Mouse (Mus musculus) forebrain, embryonic 15.5 days (tissue): Measurements from ENCODE around the gene Asphd2. TPM values are rescaled to one million over a fixed set of nuclear protein-coding genes. Genes with fewer than 3 reads are reported as not detected.
A peak's percentile ranks its signal among the peaks of the same experiment; 100 is the strongest.

Experiments used
- ATAC-seq: fragments of 200-750 bp; cut with Nextera tagmentation; replicated peaks from 2 replicates; pipeline ENCODE4 v1.8.0; 2017; ENCODE audit warnings: mild to moderate bottlenecking, moderate TSS enrichment, moderate library complexity
- H3K27ac ChIP-seq: fragments of 300-500 bp; sonication (generic); replicated peaks from 2 replicates; pipeline ENCODE4 v1.5.1; 2015; ENCODE audit warnings: mild to moderate bottlenecking, inconsistent platforms
- H3K27me3 ChIP-seq: fragments of 300-500 bp; sonication (generic); 2 replicates; pipeline ENCODE4 v1.6.1; 2015; ENCODE audit warnings: inconsistent platforms
- H3K36me3 ChIP-seq: fragments of 300-500 bp; sonication (generic); 2 replicates; pipeline ENCODE4 v1.6.1; 2015; ENCODE audit warnings: mild to moderate bottlenecking, inconsistent platforms
- H3K4me1 ChIP-seq: fragments of 300-500 bp; sonication (generic); 2 replicates; pipeline ENCODE4 v1.6.1; 2015; ENCODE audit warnings: inconsistent platforms
- H3K4me2 ChIP-seq: fragments of 300-500 bp; sonication (generic); replicated peaks from 2 replicates; pipeline ENCODE4 v1.6.1; 2015; ENCODE audit warnings: mild to moderate bottlenecking, inconsistent platforms
- H3K4me3 ChIP-seq: fragments of 300-500 bp; sonication (generic); 2 replicates; pipeline ENCODE4 v1.5.1; 2015; ENCODE audit warnings: mild to moderate bottlenecking, inconsistent platforms
- H3K9ac ChIP-seq: fragments of 300-500 bp; sonication (generic); replicated peaks from 2 replicates; pipeline ENCODE4 v1.6.1; 2015; ENCODE audit warnings: mild to moderate bottlenecking, inconsistent platforms
- H3K9me3 ChIP-seq: fragments of 300-500 bp; sonication (generic); 2 replicates; pipeline ENCODE4 v1.6.1; 2016; ENCODE audit warnings: inconsistent platforms
- whole genome bisulfite sequencing: fragments of 180-500 bp; shearing (Covaris S2); methylation state at CpG from one replicate; pipeline ENCODE4 v1.1.7; 2015; ENCODE audit warnings: mixed read lengths; 5-methylcytosine and 5-hydroxymethylcytosine counted together
- polyA plus RNA-seq: library from polyadenylated mRNA; unstranded; fragments of >200 nt; fragmentation: Nextera tagmentation; extraction: Ambion mirVana; gene quantifications from 2 replicates; pipeline ENCODE4 v1.2.1, GENCODE M21; 2015

The Asphd2 gene
- polyA plus RNA-seq, 1 experiment from 2014 or later, result 81.7 TPM

- ATAC-seq, result peak; percentile 81
- peak overlapping the region; percentile 31 for H3K4me2 ChIP-seq
- H3K4me3 ChIP-seq, result no peak overlapping the region
- peaks cover 29% of the 10 kb centered on the region for H3K4me1 ChIP-seq
- peak overlapping the region; percentile 34 for H3K9ac ChIP-seq
- H3K9me3 ChIP-seq, result no peaks in the 10 kb centered on the region
- no peaks in the 10 kb centered on the region for H3K27me3 ChIP-seq
- H3K36me3 ChIP-seq, result no peaks in the 10 kb centered on the region
- H3K27ac ChIP-seq, result peak overlapping the region; percentile 81
- WGBS, result 12% methylated on average over 19 of the region's 19 CpGs
Measured at GRCm38 (mm10) chr5:112411514-112412335, 17.1 kb upstream of the Asphd2 start.

GRCm38 (mm10) chr5:112411072-112411471 is 16.4 kb upstream of the Asphd2 start:
- Histone ChIP-seq H3K27ac (peak overlapping the region; percentile 81), H3K4me1 (peaks cover 29% of the 10 kb centered on the region), H3K9me3 (no peaks in the 10 kb centered on the region), H3K4me2 (peak overlapping the region; percentile 31), H3K9ac (peak overlapping the region; percentile 34), H3K36me3 (no peaks in the 10 kb centered on the region), H3K4me3 (no peak overlapping the region), H3K27me3 (no peaks in the 10 kb centered on the region)
- WGBS, result 18% methylated on average over 11 of the region's 11 CpGs
- 0 out of 2 replicates have a peak, but pooled peaks have one; percentile 5 for ATAC-seq

DNA sequence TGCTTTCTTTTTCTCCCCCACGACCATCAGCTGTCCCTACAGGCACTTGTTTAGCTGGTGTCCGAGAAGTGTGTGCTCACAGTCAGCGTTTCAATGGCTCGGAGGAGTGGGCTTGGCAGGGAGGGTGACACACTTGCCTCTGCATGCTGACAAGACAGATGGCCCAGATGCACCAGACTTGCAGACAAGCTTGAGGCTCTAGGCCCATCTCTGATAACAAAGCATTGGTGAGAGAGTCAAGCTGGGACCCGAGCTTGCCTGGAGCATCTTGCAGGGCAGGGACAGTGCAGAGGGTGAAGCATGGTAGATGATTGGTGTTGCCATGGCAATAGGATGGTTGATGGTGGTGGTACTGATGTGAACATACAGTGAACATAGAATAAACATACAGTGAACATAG is 14.6 kb upstream of the Asphd2 start:
- H3K9ac ChIP-seq, result no peak overlapping the region
- peak overlapping the region; percentile 28; the same call in 1 of the 2 replicates for H3K27ac ChIP-seq
- whole genome bisulfite sequencing, result 44% methylated on average over 5 of the region's 5 CpGs
- H3K4me3 ChIP-seq, result no peak overlapping the region
- no peaks in the 10 kb centered on the region for H3K9me3 ChIP-seq
- no peaks in the 10 kb centered on the region for H3K36me3 ChIP-seq
- no peak for ATAC-seq
- H3K27me3 ChIP-seq, result no peaks in the 10 kb centered on the region
- H3K4me2 ChIP-seq, result no peak overlapping the region
- peaks cover 29% of the 10 kb centered on the region for H3K4me1 ChIP-seq

DNA sequence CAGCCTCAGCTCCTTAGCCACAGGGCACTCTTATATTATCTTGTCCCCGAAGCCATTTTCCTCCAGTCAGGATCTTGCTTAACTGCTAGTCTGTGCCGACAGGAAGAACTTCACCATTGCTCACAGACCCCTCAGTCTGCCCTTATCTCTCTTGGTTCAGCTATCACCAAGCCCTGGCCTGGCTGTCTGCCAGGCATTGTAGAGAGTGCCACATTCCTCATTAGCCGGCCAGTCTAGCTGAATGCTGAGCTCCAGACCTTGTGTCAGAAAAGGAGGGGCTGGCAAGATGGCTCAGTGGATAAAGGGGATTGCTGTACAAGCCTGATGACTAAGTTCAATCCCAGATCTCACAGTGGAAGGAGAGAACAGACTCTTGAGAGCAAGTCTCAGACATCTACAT is 11.4 kb upstream of the Asphd2 start:
- ATAC-seq, result no peak
- WGBS, result 70% methylated on average over 3 of the region's 3 CpGs
- H3K9ac ChIP-seq, result no peak overlapping the region
- H3K4me2 ChIP-seq, result no peak overlapping the region
- H3K4me1 ChIP-seq, result peaks cover 14% of the 10 kb centered on the region
- no peaks in the 10 kb centered on the region for H3K9me3 ChIP-seq
- H3K4me3 ChIP-seq, result no peak overlapping the region
- no peaks in the 10 kb centered on the region for H3K27me3 ChIP-seq
- no peaks in the 10 kb centered on the region for H3K36me3 ChIP-seq
- no peak overlapping the region for H3K27ac ChIP-seq

DNA sequence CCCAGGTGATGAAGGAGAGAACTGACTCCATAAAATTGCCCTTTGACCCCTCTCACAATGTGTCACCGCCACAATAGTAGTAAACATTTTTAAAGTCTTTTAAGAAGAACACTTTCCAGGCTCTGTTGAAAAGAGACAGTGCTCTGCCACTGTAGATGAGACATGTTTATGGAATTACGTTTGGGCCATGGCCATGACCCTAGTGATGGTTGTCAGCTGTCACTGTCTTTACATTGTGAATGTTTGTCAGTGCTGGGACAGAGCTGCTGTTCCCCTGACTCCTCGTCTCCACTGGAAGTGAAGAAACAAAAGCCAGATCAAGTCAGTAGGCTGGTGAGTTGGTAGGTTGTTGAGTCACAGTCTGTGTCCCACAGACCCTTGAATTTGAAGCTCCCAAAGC is 7.8 kb upstream of the Asphd2 start:
- Histone ChIP-seq H3K27ac (no peak overlapping the region), H3K27me3 (no peaks in the 10 kb centered on the region), H3K4me1 (no peaks in the 10 kb centered on the region), H3K36me3 (no peaks in the 10 kb centered on the region), H3K9ac (no peak overlapping the region), H3K4me3 (no peak overlapping the region), H3K9me3 (no peaks in the 10 kb centered on the region), H3K4me2 (no peak overlapping the region)
- 73% methylated on average over 3 of the region's 3 CpGs for WGBS
- ATAC-seq, result no peak

DNA sequence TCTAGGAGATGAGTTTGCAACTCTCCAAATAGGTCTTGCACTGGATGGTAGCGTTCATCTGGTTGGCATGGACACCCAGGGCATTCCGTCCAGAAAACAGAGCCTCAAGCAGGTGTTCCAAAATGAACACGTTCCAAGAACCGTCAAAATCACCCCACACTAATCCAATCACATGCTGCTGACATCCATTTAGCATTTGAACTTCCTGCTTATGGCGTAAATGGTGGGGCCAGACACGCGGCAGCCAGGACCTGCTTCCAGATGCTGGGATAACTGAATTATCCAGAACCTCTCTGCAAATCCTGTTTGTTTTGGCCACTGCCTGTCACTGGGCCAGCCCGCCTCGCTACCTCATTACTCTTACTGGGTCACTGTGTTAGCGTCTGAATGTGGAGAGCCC is 4.6 kb upstream of the Asphd2 start:
- Histone ChIP-seq H3K36me3 (no peaks in the 10 kb centered on the region), H3K4me3 (no peak overlapping the region), H3K27ac (no peak overlapping the region), H3K4me1 (peaks cover 11% of the 10 kb centered on the region), H3K9me3 (no peaks in the 10 kb centered on the region), H3K27me3 (no peaks in the 10 kb centered on the region), H3K4me2 (no peak overlapping the region), H3K9ac (no peak overlapping the region)
- ATAC-seq, result no peak
- WGBS, result 76% methylated on average over 10 of the region's 10 CpGs

GRCm38 (mm10) chr5:112396066-112396465 is 1.4 kb upstream of the Asphd2 start:
- 0 out of 2 replicates have a peak overlapping the region, but pooled peaks have one; percentile 76 for H3K4me2 ChIP-seq

DNA sequence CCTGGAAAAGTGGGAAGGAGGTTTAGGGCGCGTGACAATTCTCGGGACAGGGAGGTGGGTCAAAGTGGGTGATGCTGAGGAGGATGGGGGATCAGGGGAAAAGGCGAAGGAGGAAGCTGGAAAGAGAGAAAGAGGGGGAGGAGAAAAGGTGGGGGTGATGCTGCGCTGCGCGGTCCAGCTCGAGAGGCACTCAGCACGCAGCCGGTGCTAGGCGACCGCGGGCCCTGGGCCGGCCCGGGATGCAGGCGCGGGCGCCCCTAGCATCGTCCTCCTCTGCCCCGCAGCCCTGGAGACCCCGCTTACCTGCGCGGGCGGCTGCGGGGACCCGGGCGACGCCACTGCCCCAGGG is 277 bp downstream of the Asphd2 start:
- Histone ChIP-seq H3K4me2 (peak overlapping the region; percentile 76), H3K9ac (peak overlapping the region; percentile 73), H3K36me3 (peaks cover 12% of the 10 kb centered on the region; the same call in 1 of the 2 replicates), H3K27me3 (no peaks in the 10 kb centered on the region), H3K9me3 (no peaks in the 10 kb centered on the region), H3K4me1 (peaks cover 55% of the 10 kb centered on the region), H3K4me3 (peak overlapping the region; percentile 79), H3K27ac (peak overlapping the region; percentile 94)
- under 1% methylated on average over 28 of the region's 28 CpGs for WGBS
- ATAC-seq, result peak; percentile 84

More at GRCm38 (mm10) chr5:112396066-112396465, 1.4 kb upstream of the Asphd2 start:
- H3K4me1 ChIP-seq, result peaks cover 43% of the 10 kb centered on the region
- ATAC-seq, result no peak
- no peak overlapping the region for H3K4me3 ChIP-seq
- peak overlapping the region; percentile 94 for H3K27ac ChIP-seq
- H3K9ac ChIP-seq, result 0 out of 2 replicates have a peak overlapping the region, but pooled peaks have one; percentile 0
- no peaks in the 10 kb centered on the region for H3K27me3 ChIP-seq
- no peaks in the 10 kb centered on the region for H3K9me3 ChIP-seq
- WGBS, result 61% methylated on average over 18 of the region's 18 CpGs
- H3K36me3 ChIP-seq, result peaks cover 6% of the 10 kb centered on the region; the same call in 1 of the 2 replicates

DNA sequence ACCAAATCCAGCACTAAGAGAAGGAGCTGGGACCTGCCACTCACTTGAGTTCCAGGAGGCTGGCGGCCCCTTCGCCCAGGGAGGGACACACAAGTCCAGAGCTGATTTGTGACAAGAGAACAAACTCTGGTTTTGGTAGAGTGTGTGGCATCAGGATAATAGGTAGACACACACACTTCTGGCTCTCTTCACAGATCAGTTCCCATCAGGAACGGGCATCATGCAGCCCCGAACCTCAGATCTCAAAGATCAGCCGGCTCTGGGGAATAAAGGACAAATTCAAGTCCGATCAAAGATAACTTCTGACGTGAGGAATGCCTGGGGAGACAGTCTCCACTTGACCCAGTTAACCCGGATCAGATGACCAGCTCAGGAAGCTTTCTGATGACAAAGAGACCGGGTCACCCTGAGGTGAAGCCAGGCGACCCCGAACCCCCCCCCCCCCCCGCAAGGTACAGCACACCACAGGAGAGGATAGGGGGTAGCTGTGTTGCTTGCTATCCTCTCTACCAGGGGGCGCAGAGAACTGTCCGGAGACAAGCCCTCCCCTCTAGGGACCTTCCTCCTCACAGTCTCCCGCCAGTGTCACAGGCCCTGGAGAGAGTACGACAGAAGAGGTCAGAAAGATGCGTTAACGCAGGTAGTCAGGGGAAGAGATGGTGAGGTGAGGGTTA is 788 bp downstream of the Asphd2 start:
- peak; percentile 48 for ATAC-seq
- Histone ChIP-seq H3K27me3 (no peaks in the 10 kb centered on the region), H3K36me3 (peaks cover 12% of the 10 kb centered on the region; the same call in 1 of the 2 replicates), H3K27ac (no peak overlapping the region; the same call in 1 of the 2 replicates), H3K9me3 (no peaks in the 10 kb centered on the region), H3K4me3 (peak overlapping the region; percentile 79), H3K4me1 (peaks cover 60% of the 10 kb centered on the region), H3K4me2 (peak overlapping the region; percentile 76), H3K9ac (peak overlapping the region; percentile 73)
- WGBS, result 8% methylated on average over 18 of the region's 18 CpGs

GRCm38 (mm10) chr5:112391676-112392323 is 2.9 kb downstream of the Asphd2 start:
- Histone ChIP-seq H3K4me1 (peaks cover 63% of the 10 kb centered on the region), H3K36me3 (peaks cover 16% of the 10 kb centered on the region; the same call in 1 of the 2 replicates), H3K27me3 (no peaks in the 10 kb centered on the region), H3K9me3 (no peaks in the 10 kb centered on the region), H3K4me3 (no peak overlapping the region), H3K4me2 (no peak overlapping the region), H3K9ac (no peak overlapping the region), H3K27ac (no peak overlapping the region)
- no peak for ATAC-seq
- 72% methylated on average over 27 of the region's 27 CpGs for WGBS

DNA sequence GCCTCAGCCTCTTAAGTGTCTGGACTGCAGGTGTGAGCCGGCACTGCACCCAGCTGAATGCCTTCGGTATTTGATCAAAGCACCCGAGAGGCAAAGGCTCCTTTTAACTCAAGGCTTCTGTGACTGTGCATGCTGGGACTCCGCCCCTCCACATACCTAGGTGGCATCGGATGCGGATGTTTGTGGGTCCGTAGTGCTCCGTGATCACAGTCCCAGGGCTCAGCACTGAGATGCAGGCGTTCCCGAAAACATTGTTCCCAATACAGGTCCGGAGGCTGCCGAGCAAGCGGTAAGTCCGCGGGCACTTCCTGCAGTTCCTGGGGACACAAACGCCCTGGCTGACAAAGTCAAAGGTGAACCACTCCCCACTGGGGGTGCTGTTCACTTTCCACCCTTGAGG is 3.7 kb downstream of the Asphd2 start:
- H3K9ac ChIP-seq, result no peak overlapping the region
- H3K4me2 ChIP-seq, result no peak overlapping the region
- H3K4me3 ChIP-seq, result no peak overlapping the region
- H3K27me3 ChIP-seq, result no peaks in the 10 kb centered on the region
- 66% methylated on average over 16 of the region's 16 CpGs for WGBS
- H3K9me3 ChIP-seq, result no peaks in the 10 kb centered on the region
- H3K36me3 ChIP-seq, result peaks cover 23% of the 10 kb centered on the region
- no peak for ATAC-seq
- peaks cover 60% of the 10 kb centered on the region for H3K4me1 ChIP-seq
- no peak overlapping the region for H3K27ac ChIP-seq

- Histone ChIP-seq H3K36me3 (peaks cover 38% of the 10 kb centered on the region), H3K4me3 (no peak overlapping the region)
Measured at GRCm38 (mm10) chr5:112389352-112389751, 5.3 kb downstream of the Asphd2 start.

More at GRCm38 (mm10) chr5:112389352-112389751, 5.3 kb downstream of the Asphd2 start:
- Histone ChIP-seq H3K4me1 (peaks cover 52% of the 10 kb centered on the region), H3K4me2 (no peak overlapping the region), H3K27me3 (no peaks in the 10 kb centered on the region), H3K9ac (peak overlapping the region; percentile 27; the same call in 1 of the 2 replicates), H3K27ac (no peak overlapping the region), H3K9me3 (no peaks in the 10 kb centered on the region)
- ATAC-seq, result no peak
- WGBS, result 71% methylated on average over 9 of the region's 9 CpGs
